Mouse (Mus musculus): ENCODE results near the gene Akap12. TPM values are rescaled to one million over a fixed set of nuclear protein-coding genes. Genes with fewer than 3 reads are reported as not detected.

Akap12 gene
- polyA plus RNA-seq, 1 experiment: 7.1 TPM

DNA sequence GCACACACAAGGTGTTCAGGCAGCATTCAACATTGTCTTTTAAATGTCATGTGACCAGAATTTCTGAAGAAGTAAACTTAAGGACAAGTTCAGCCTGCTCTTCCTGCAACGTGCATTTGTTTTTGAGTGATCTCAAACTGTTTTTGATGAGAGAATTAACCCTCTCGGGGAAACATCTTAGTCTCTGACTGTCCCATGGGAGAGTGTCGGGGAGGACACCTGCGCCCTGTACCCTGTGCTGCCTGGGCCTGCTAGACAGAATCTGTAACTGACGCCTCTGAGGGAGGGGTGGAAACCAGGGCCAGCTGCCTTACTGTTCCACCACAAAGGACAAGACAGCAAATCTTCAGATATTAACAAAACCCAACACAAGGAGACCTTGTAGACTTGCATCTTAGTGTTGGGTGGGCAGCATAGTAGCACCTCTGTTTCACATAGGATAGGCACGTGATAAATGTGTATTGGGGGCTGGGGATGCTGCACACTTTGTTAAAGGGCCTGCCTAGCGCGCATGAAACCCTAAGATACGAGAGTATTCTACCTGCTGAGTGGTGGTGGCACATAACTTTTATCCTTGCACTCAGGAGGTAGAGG lies 4.7 kb upstream of the Akap12 start:
- Histone ChIP-seq H3K4me3 (ENCODE audit: control insufficient read depth, insufficient read depth, low read length) (no peak overlapping the region), H3K36me3 (ENCODE audit: control insufficient read depth, insufficient read depth, low read length) (no peaks in the 10 kb centered on the region), H3K27me3 (ENCODE audit: control insufficient read depth, insufficient read depth, low read length) (no peaks in the 10 kb centered on the region), H3K27ac (ENCODE audit: control insufficient read depth, insufficient read depth, low read length) (peak overlapping the region; percentile 91), H3K4me1 (replicated peaks; ENCODE audit: control insufficient read depth, insufficient read depth, low read length) (peaks cover 26% of the 10 kb centered on the region)
- TF ChIP-seq POLR2A (IDR thresholded peaks at IDR 0.05; ENCODE audit: control insufficient read depth, extremely low read depth, insufficient read depth, low read length, poor library complexity): no peak
- TF ChIP-seq CTCF (IDR thresholded peaks at IDR 0.05; ENCODE audit: borderline replicate concordance, control insufficient read depth, extremely low read depth, insufficient read depth, low read length, poor library complexity): no peak
- DNase-seq: peak; percentile 30
- WGBS: 29% methylated on average over 9 of the region's 9 CpGs

- Histone ChIP-seq H3K4me3 (ENCODE audit: control insufficient read depth, insufficient read depth, low read length) (peak overlapping the region; percentile 92; the same call in 1 of the 2 replicates), H3K27ac (ENCODE audit: control insufficient read depth, insufficient read depth, low read length) (no peak overlapping the region; the same call in 1 of the 2 replicates), H3K36me3 (ENCODE audit: control insufficient read depth, insufficient read depth, low read length) (no peaks in the 10 kb centered on the region), H3K4me1 (replicated peaks; ENCODE audit: control insufficient read depth, insufficient read depth, low read length) (peaks cover 41% of the 10 kb centered on the region), H3K27me3 (ENCODE audit: control insufficient read depth, insufficient read depth, low read length) (no peaks in the 10 kb centered on the region; the same call in 1 of the 2 replicates)
- TF ChIP-seq POLR2A (IDR thresholded peaks at IDR 0.05; ENCODE audit: control insufficient read depth, extremely low read depth, insufficient read depth, low read length, poor library complexity) (no peak), CTCF (IDR thresholded peaks at IDR 0.05; ENCODE audit: borderline replicate concordance, control insufficient read depth, extremely low read depth, insufficient read depth, low read length, poor library complexity) (no peak)
- no peak for DNase-seq
- WGBS: 89% methylated on average over 13 of the region's 13 CpGs
Observed at GRCm38 (mm10) chr10:4265641-4266040, 539 bp upstream of the Akap12 start.

DNA sequence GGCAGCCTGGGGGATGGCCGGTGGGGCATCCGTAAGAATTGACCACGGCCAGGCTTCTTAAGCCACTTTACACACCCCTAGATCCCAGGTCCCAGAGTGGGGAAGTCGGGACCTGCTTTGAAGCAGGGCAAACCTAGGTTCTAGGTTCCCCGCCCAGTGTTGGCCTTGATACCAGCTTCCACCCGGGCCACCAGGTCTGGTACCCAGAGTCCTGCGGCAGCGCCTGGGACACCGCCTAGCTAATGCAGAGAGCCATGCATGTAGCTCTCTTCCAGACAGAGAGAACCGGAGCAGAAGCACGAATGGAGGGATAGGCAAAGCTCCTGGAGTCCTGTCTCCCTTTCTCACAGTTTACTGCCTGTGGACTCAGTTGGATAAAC lies 741 bp downstream of the Akap12 start:
- no peak for TF ChIP-seq POLR2A (IDR thresholded peaks at IDR 0.05; ENCODE audit: control insufficient read depth, extremely low read depth, insufficient read depth, low read length, poor library complexity)
- TF ChIP-seq CTCF (IDR thresholded peaks at IDR 0.05; ENCODE audit: borderline replicate concordance, control insufficient read depth, extremely low read depth, insufficient read depth, low read length, poor library complexity): no peak; the same call in 1 of the 2 replicates
- peak overlapping the region; percentile 92 for H3K4me3 ChIP-seq (ENCODE audit: control insufficient read depth, insufficient read depth, low read length)
- WGBS: 20% methylated on average over 11 of the region's 11 CpGs
- H3K4me1 ChIP-seq (replicated peaks; ENCODE audit: control insufficient read depth, insufficient read depth, low read length): peaks cover 31% of the 10 kb centered on the region
- no peaks in the 10 kb centered on the region for H3K36me3 ChIP-seq (ENCODE audit: control insufficient read depth, insufficient read depth, low read length)
- DNase-seq: no peak
- H3K27me3 ChIP-seq (ENCODE audit: control insufficient read depth, insufficient read depth, low read length): no peaks in the 10 kb centered on the region; the same call in 1 of the 2 replicates
- peak overlapping the region; percentile 35 for H3K27ac ChIP-seq (ENCODE audit: control insufficient read depth, insufficient read depth, low read length)

- H3K4me1 ChIP-seq (replicated peaks; ENCODE audit: control insufficient read depth, insufficient read depth, low read length): peaks cover 29% of the 10 kb centered on the region
- 81% methylated on average over 7 of the region's 7 CpGs for WGBS
- H3K4me3 ChIP-seq (ENCODE audit: control insufficient read depth, insufficient read depth, low read length): no peak overlapping the region
- no peaks in the 10 kb centered on the region; the same call in 1 of the 2 replicates for H3K27me3 ChIP-seq (ENCODE audit: control insufficient read depth, insufficient read depth, low read length)
- TF ChIP-seq CTCF (IDR thresholded peaks at IDR 0.05; ENCODE audit: borderline replicate concordance, control insufficient read depth, extremely low read depth, insufficient read depth, low read length, poor library complexity): no peak
- no peak for TF ChIP-seq POLR2A (IDR thresholded peaks at IDR 0.05; ENCODE audit: control insufficient read depth, extremely low read depth, insufficient read depth, low read length, poor library complexity)
- no peaks in the 10 kb centered on the region for H3K36me3 ChIP-seq (ENCODE audit: control insufficient read depth, insufficient read depth, low read length)
- peak overlapping the region; percentile 35; the same call in 1 of the 2 replicates for H3K27ac ChIP-seq (ENCODE audit: control insufficient read depth, insufficient read depth, low read length)
- no peak for DNase-seq
Observed at GRCm38 (mm10) chr10:4267481-4267880, 1.3 kb downstream of the Akap12 start.

GRCm38 (mm10) chr10:4268140-4268539 lies 2.0 kb downstream of the Akap12 start:
- DNase-seq: no peak
- TF ChIP-seq POLR2A (IDR thresholded peaks at IDR 0.05; ENCODE audit: control insufficient read depth, extremely low read depth, insufficient read depth, low read length, poor library complexity) (no peak), CTCF (IDR thresholded peaks at IDR 0.05; ENCODE audit: borderline replicate concordance, control insufficient read depth, extremely low read depth, insufficient read depth, low read length, poor library complexity) (no peak)
- Histone ChIP-seq H3K27me3 (ENCODE audit: control insufficient read depth, insufficient read depth, low read length) (no peaks in the 10 kb centered on the region; the same call in 1 of the 2 replicates), H3K27ac (ENCODE audit: control insufficient read depth, insufficient read depth, low read length) (peak overlapping the region; percentile 29; the same call in 1 of the 2 replicates), H3K4me1 (replicated peaks; ENCODE audit: control insufficient read depth, insufficient read depth, low read length) (peaks cover 29% of the 10 kb centered on the region), H3K36me3 (ENCODE audit: control insufficient read depth, insufficient read depth, low read length) (no peaks in the 10 kb centered on the region), H3K4me3 (ENCODE audit: control insufficient read depth, insufficient read depth, low read length) (no peak overlapping the region)
- 71% methylated on average over 7 of the region's 7 CpGs for WGBS

DNA sequence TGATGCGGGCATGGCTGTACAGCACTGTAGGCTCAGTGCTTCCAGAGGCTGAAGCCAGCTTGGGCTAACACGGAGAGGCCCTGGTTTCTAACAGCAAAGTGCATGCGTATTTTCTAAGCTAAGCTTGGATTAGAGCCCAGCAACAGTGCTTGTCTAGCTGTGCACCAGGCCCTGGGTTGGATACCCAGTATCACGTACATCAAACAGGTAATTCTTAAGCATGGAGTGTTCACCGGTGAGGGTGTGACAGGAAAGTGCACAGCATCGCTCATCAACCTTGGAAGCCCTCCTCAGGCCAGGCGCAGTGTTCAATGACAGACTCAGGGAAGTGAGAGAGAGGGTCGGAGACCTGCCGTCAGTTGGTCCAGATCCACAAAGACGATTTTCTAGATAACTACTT lies 9.4 kb downstream of the Akap12 start:
- Histone ChIP-seq H3K4me1 (replicated peaks; ENCODE audit: control insufficient read depth, insufficient read depth, low read length) (no peaks in the 10 kb centered on the region; the same call in 1 of the 2 replicates), H3K27me3 (ENCODE audit: control insufficient read depth, insufficient read depth, low read length) (no peaks in the 10 kb centered on the region), H3K36me3 (ENCODE audit: control insufficient read depth, insufficient read depth, low read length) (no peaks in the 10 kb centered on the region), H3K4me3 (ENCODE audit: control insufficient read depth, insufficient read depth, low read length) (no peak overlapping the region), H3K27ac (ENCODE audit: control insufficient read depth, insufficient read depth, low read length) (no peak overlapping the region)
- DNase-seq: no peak
- WGBS: 95% methylated on average over 10 of the region's 10 CpGs
- TF ChIP-seq CTCF (IDR thresholded peaks at IDR 0.05; ENCODE audit: borderline replicate concordance, control insufficient read depth, extremely low read depth, insufficient read depth, low read length, poor library complexity): no peak
- TF ChIP-seq POLR2A (IDR thresholded peaks at IDR 0.05; ENCODE audit: control insufficient read depth, extremely low read depth, insufficient read depth, low read length, poor library complexity): no peak
